Mouse (Mus musculus) liver, embryonic 13.5 days (tissue): Measurements from ENCODE around the gene Tgfb1. TPM values are rescaled to one million over a fixed set of nuclear protein-coding genes. Genes with fewer than 3 reads are reported as not detected.

Experiments used
- ATAC-seq: fragments of 200-750 bp; cut with Nextera tagmentation; 2 replicates; pipeline ENCODE4 v1.8.0; 2017; ENCODE audit warnings: low read depth, mild to moderate bottlenecking, moderate number of reproducible peaks, moderate library complexity
- DNase-seq: peaks from one replicate; pipeline ENCODE4 v3.0.0; 2022
- H3K27ac ChIP-seq: fragments of 300-500 bp; sonication (generic); 2 replicates; pipeline ENCODE4 v1.5.1; 2015; ENCODE audit warnings: moderate library complexity, mild to moderate bottlenecking, inconsistent platforms
- H3K27me3 ChIP-seq: fragments of 300-500 bp; sonication (generic); 2 replicates; pipeline ENCODE4 v1.6.1; 2015; ENCODE audit warnings: mild to moderate bottlenecking, inconsistent platforms
- H3K36me3 ChIP-seq: fragments of 300-500 bp; sonication (generic); 2 replicates; pipeline ENCODE4 v1.6.1; 2015; ENCODE audit warnings: mild to moderate bottlenecking, inconsistent platforms
- H3K4me1 ChIP-seq: fragments of 300-500 bp; sonication (generic); replicated peaks from 2 replicates; pipeline ENCODE4 v1.6.1; 2015; ENCODE audit warnings: inconsistent platforms
- H3K4me2 ChIP-seq: fragments of 300-500 bp; sonication (generic); 2 replicates; pipeline ENCODE4 v1.6.1; 2015; ENCODE audit warnings: inconsistent platforms, mild to moderate bottlenecking, moderate library complexity
- H3K4me3 ChIP-seq: fragments of 300-500 bp; sonication (generic); replicated peaks from 2 replicates; pipeline ENCODE4 v1.5.1; 2015; ENCODE audit warnings: mild to moderate bottlenecking, inconsistent platforms
- H3K9ac ChIP-seq: fragments of 300-500 bp; sonication (generic); 2 replicates; pipeline ENCODE4 v1.6.1; 2015; ENCODE audit warnings: mild to moderate bottlenecking, inconsistent platforms
- H3K9me3 ChIP-seq: fragments of 300-500 bp; sonication (generic); replicated peaks from 2 replicates; pipeline ENCODE4 v1.6.1; 2016; ENCODE audit warnings: inconsistent platforms
- WGBS: fragments of 180-500 bp; shearing (Covaris S2); methylation state at CpG from one replicate; pipeline ENCODE4 v1.1.7; 2015; ENCODE audit not compliant: insufficient replicate concordance; 5-methylcytosine and 5-hydroxymethylcytosine counted together
- polyA plus RNA-seq: library from polyadenylated mRNA; unstranded; fragments of >200 nt; fragmentation: Nextera tagmentation; extraction: Ambion mirVana; gene quantifications from 2 replicates; pipeline ENCODE4 v1.2.1, GENCODE M21; 2015

Tgfb1 gene
- polyA plus RNA-seq = 6.1 and 6.9 TPM in 2 replicates

DNA sequence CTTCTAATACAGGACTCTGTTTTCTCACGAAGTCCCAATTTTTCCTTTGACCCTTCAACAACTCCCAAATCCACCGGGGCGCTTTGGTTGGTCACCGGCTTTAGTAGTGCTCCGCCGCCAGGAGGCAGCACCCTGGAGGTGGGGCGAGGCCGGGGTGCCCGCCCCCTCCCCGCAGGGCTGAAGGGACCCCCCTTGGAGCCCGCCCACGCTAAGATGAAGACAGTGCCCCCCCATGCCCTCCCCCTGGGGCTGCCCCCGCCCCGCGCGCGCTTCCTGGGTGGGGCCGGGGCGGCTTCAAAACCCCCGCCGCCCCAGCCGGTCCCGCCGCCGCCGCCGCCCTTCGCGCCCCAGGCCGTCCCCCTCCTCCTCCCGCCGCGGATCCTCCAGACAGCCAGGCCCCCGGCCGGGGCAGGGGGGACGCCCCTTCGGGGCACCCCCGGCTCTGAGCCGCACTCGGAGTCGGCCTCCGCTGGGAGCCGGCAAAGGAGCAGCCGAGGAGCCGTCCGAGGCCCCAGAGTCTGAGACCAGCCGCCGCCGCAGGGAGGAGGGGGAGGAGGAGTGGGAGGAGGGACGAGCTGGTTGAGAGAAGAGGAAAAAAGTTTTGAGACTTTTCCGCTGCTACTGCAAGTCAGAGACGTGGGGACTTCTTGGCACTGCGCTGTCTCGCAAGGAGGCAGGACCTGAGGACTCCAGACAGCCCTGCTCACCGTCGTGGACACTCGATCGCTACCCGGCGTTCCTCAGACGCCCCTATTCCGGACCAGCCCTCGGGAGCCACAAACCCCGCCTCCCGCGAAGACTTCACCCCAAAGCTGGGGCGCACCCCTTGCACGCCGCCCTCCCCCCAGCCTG lies at the start of gene Tgfb1:
TSS of gene Tgfb1 (plus strand) at position 323 of the 852 bp plus-strand sequence.
- ATAC-seq (peak; percentile 42), DNase-seq (peak; percentile 71)
- Histone ChIP-seq H3K4me1 (peaks cover 94% of the 10 kb centered on the region), H3K9me3 (no peaks in the 10 kb centered on the region), H3K27me3 (no peaks in the 10 kb centered on the region), H3K4me3 (peak within 1 kb of the TSS; percentile 82), H3K9ac (peak within 1 kb of the TSS; percentile 90), H3K36me3 (peaks cover 11% of the 10 kb centered on the region), H3K4me2 (peak within 1 kb of the TSS; percentile 99), H3K27ac (peak within 1 kb of the TSS; percentile 92)
- WGBS = under 1% methylated on average over 65 of the region's 69 CpGs

DNA sequence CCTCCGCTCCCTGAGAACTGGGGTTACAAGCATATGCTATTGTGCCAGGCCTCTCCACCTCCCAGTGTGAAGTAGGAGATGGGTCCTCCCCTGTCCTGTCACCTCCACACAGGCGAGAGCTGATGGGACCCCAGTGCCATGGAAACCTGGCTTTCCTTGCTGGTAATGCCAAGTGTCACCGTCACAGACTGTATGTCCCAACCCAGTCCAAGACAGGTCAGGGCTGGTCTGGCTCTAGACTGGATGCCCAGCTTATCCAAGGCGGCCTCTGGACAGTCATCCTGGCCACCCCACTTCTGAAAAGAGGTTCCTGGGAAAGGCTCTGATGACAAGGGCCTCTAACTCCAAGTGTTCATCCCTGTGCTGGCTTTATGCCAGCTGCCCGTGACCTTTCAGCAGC lies 49.7 kb upstream of the Tgfb1 start:
- no peak overlapping the region for H3K4me2 ChIP-seq
- H3K4me1 ChIP-seq = no peaks in the 10 kb centered on the region
- H3K27me3 ChIP-seq = no peaks in the 10 kb centered on the region
- DNase-seq = no peak
- WGBS = 62% methylated on average over 5 of the region's 5 CpGs
- peaks cover 4% of the 10 kb centered on the region; the same call in 1 of the 2 replicates for H3K36me3 ChIP-seq
- no peak overlapping the region for H3K9ac ChIP-seq
- H3K9me3 ChIP-seq = no peaks in the 10 kb centered on the region
- no peak overlapping the region for H3K4me3 ChIP-seq
- no peak for ATAC-seq
- no peak overlapping the region for H3K27ac ChIP-seq

DNA sequence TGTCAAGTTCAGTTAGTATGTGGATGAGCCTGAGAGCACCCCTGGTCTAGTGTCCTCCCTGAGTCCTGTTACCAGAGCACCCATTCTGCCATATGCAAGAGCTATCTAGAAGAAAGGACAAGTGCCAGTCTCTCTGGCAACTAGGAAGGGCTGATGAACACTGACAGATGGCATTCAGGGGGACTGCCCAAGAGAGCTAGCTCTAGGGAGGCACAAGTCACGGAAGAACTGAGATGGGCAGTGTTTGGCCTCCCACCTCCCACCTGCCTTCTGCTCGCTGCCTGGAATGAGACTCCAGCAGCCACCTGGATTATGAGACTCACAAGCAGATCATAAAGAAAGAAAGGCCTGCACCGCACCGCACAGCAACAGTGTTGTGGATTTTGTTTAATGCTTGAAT lies 47.0 kb upstream of the Tgfb1 start:
- Histone ChIP-seq H3K36me3 (peaks cover 4% of the 10 kb centered on the region; the same call in 1 of the 2 replicates), H3K9ac (no peak overlapping the region), H3K4me3 (no peak overlapping the region), H3K27me3 (no peaks in the 10 kb centered on the region), H3K4me2 (no peak overlapping the region), H3K4me1 (no peaks in the 10 kb centered on the region; the same call in 1 of the 2 replicates), H3K9me3 (peaks cover 8% of the 10 kb centered on the region; the same call in 1 of the 2 replicates), H3K27ac (no peak overlapping the region)
- ATAC-seq (no peak), DNase-seq (no peak)
- WGBS = 86% methylated on average over 4 of the region's 4 CpGs

DNA sequence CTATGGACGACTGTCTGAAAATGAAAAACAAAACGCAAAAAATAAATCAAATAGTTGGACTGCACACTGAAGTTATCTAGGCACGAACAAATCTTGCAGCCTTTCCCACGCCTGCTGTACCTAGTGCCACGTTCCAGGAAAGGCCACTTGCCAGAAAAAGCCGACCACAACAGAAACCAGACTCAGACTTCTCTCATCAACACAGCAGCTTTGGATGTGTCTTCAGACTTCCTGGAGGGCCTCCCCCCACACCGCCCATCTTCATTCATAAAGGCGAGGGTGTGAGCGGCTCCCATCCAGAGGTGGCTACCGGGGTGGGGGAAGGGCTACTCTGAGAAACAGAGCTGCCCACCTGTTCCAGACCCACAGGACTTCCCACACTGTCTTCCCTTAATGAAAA lies 42.7 kb upstream of the Tgfb1 start:
- H3K4me2 ChIP-seq = no peak overlapping the region
- peaks cover 8% of the 10 kb centered on the region; the same call in 1 of the 2 replicates for H3K9me3 ChIP-seq
- WGBS = 37% methylated on average over 10 of the region's 10 CpGs
- DNase-seq = no peak
- H3K9ac ChIP-seq = no peak overlapping the region
- no peak overlapping the region for H3K27ac ChIP-seq
- no peaks in the 10 kb centered on the region for H3K27me3 ChIP-seq
- H3K4me3 ChIP-seq = no peak overlapping the region
- peaks cover 4% of the 10 kb centered on the region for H3K4me1 ChIP-seq
- H3K36me3 ChIP-seq = peaks cover 4% of the 10 kb centered on the region; the same call in 1 of the 2 replicates
- no peak for ATAC-seq

DNA sequence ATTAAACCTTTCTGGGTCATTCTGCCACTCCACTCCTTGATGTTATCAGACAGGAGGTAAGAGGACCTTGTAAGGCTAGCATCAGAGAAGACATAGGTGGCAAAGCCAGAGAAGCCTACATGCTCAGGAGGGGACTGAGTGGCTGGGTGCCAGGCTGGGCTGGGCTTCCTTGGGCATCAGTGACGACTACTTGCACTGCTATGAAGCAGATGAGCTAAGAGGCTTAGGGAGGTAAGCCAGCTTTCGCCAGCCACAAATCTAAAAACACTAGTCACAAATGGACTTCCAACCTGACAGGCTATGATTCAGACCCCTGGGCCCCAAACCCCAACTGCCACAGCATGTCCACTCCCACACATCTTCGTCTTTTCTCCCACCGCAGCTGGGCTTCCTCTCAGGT lies 42.2 kb upstream of the Tgfb1 start:
- WGBS = 47% methylated on average over 4 of the region's 4 CpGs
- Histone ChIP-seq H3K4me1 (peaks cover 9% of the 10 kb centered on the region), H3K4me3 (no peak overlapping the region), H3K36me3 (peaks cover 4% of the 10 kb centered on the region; the same call in 1 of the 2 replicates), H3K9me3 (peaks cover 8% of the 10 kb centered on the region; the same call in 1 of the 2 replicates), H3K27me3 (no peaks in the 10 kb centered on the region), H3K4me2 (no peak overlapping the region), H3K9ac (no peak overlapping the region), H3K27ac (no peak overlapping the region)
- ATAC-seq (no peak), DNase-seq (no peak)

DNA sequence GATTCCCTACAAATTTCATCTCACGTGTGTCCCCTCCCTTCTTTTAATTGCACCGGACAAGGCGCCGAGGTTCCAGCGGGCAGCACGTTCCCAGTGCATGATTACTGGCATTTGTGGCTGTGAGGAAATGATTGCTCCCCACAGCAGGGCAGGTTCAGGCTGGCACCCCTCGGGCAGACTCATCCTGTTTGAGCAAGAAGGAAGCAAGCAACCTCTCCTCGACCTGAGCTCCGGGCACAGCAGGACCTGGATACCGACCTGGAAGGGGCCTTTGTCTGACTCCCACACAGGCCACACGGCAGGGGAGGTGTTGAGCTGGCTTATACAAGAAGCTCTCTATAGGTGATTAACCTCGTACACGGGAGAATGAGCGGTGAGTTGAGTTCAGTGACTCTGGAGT lies 41.7 kb upstream of the Tgfb1 start:
- Histone ChIP-seq H3K27me3 (no peaks in the 10 kb centered on the region), H3K4me2 (no peak overlapping the region), H3K9ac (no peak overlapping the region), H3K36me3 (peaks cover 4% of the 10 kb centered on the region; the same call in 1 of the 2 replicates), H3K4me3 (no peak overlapping the region), H3K4me1 (peaks cover 13% of the 10 kb centered on the region), H3K9me3 (peaks cover 8% of the 10 kb centered on the region; the same call in 1 of the 2 replicates), H3K27ac (no peak overlapping the region)
- no peak for DNase-seq
- ATAC-seq = no peak
- 53% methylated on average over 14 of the region's 14 CpGs for whole genome bisulfite sequencing

DNA sequence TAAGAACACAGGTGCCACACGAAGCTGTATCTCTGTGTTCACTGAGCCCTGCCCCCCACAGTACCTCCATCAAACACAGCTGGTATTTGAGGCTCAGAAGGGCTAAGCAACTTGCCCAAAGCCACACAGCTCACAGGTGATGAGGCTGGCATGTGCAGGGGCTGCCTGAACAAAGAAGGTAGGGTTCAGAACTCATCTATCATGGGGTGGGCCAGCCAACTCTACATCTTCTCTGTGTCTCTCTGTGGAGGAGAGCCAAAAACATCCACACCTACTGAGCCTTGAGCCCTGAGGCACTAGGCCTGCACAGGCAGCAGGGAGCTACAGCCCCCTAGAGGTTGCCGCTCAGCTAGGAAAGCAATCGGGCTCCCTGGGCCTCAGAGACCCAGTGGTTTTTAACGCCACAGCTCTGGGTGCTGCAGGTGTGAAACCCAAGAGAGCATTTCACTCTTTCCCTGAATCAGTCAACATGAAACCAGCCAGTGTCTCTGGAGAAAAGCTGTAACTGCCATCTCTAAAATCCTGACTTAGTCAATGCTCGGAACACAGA lies 39.2 kb upstream of the Tgfb1 start:
- peaks cover 5% of the 10 kb centered on the region; the same call in 1 of the 2 replicates for H3K9me3 ChIP-seq
- H3K4me3 ChIP-seq = no peak overlapping the region
- peaks cover 20% of the 10 kb centered on the region for H3K4me1 ChIP-seq
- no peak overlapping the region for H3K4me2 ChIP-seq
- H3K36me3 ChIP-seq = no peaks in the 10 kb centered on the region
- H3K9ac ChIP-seq = no peak overlapping the region
- H3K27ac ChIP-seq = no peak overlapping the region
- 50% methylated on average over 5 of the region's 5 CpGs for WGBS
- ATAC-seq = no peak
- no peak for DNase-seq
- H3K27me3 ChIP-seq = no peaks in the 10 kb centered on the region

DNA sequence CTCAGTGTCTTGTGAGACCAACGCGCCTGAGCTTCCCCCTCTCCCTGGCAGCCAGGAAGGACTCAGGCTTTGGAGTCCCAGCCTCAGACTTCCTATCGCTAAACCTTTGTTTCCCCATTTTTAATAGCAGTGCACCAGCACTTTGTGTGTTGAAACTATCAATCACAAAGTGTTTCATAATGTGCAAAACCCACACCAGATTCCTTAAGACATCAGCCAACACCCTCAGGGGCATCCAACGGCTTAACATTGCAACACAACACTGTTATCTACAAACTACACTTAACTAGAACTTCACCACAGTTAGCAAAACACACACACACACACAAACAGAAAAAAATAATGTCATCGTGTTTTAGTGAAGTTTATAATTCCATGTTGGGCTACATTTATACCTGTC lies 37.0 kb upstream of the Tgfb1 start:
- no peak overlapping the region for H3K4me3 ChIP-seq
- peak overlapping the region; percentile 43 for H3K27ac ChIP-seq
- no peak overlapping the region for H3K9ac ChIP-seq
- peaks cover 20% of the 10 kb centered on the region for H3K4me1 ChIP-seq
- no peak overlapping the region for H3K4me2 ChIP-seq
- DNase-seq (no peak), ATAC-seq (no peak)
- no peaks in the 10 kb centered on the region for H3K27me3 ChIP-seq
- no peaks in the 10 kb centered on the region for H3K9me3 ChIP-seq
- 20% methylated on average over 5 of the region's 5 CpGs for WGBS
- H3K36me3 ChIP-seq = no peaks in the 10 kb centered on the region

DNA sequence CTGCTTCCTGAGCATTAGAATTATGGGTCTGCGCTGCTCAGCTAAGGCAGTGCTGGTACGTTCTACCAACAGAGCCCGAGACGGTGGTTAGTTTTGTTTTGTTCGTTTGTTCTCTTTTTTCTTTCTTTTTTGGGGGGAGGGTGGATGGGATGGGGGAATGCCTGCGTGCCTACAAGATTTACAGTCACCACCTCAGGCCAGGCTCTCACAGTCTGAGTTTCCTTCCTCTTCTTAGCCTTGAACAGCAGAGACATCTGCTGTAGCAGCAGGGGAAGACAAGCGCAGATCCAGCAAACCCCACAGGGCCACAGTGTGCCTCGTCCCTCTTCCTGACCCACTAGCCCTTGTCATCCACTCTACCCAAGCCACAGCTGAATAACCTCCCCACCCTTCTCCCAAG lies 35.5 kb upstream of the Tgfb1 start:
- H3K27me3 ChIP-seq = no peaks in the 10 kb centered on the region
- H3K4me2 ChIP-seq = 0 out of 2 replicates have a peak overlapping the region, but pooled peaks have one; percentile 2
- no peaks in the 10 kb centered on the region for H3K9me3 ChIP-seq
- ATAC-seq (no peak), DNase-seq (no peak)
- H3K9ac ChIP-seq = no peak overlapping the region
- no peaks in the 10 kb centered on the region for H3K36me3 ChIP-seq
- WGBS = 43% methylated on average over 8 of the region's 8 CpGs
- H3K27ac ChIP-seq = peak overlapping the region; percentile 39; the same call in 1 of the 2 replicates
- H3K4me3 ChIP-seq = no peak overlapping the region
- H3K4me1 ChIP-seq = peaks cover 20% of the 10 kb centered on the region

DNA sequence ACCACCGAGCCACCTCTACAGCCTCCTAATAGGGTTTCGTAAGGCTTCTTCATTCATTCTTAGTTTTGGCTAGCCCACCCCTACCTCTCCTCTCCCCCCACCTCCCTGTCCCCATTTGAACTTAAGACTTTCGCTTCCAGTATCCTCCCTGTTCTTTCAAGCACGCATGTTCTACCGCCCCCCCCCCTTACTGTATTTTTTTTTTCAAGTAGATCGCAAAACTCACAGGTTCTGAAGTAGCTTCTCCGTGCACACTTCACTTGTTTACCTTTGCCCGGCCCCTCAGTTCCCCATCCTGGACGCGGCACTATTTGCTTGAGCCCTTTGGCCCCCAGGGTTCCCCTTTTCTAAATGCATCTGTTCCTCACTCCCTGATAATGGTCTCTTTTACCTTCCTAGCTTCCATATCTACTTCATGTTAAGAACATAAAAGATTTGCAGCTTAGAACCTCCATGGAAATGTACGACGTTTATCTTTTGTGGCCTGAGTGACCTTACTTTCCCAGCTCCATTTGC lies 34.5 kb upstream of the Tgfb1 start:
- no peaks in the 10 kb centered on the region for H3K36me3 ChIP-seq
- no peak overlapping the region for H3K4me3 ChIP-seq
- ATAC-seq (no peak), DNase-seq (no peak)
- no peaks in the 10 kb centered on the region for H3K27me3 ChIP-seq
- no peaks in the 10 kb centered on the region for H3K9me3 ChIP-seq
- no peak overlapping the region for H3K27ac ChIP-seq
- peaks cover 23% of the 10 kb centered on the region for H3K4me1 ChIP-seq
- WGBS = 38% methylated on average over 12 of the region's 12 CpGs
- no peak overlapping the region for H3K4me2 ChIP-seq
- H3K9ac ChIP-seq = no peak overlapping the region

DNA sequence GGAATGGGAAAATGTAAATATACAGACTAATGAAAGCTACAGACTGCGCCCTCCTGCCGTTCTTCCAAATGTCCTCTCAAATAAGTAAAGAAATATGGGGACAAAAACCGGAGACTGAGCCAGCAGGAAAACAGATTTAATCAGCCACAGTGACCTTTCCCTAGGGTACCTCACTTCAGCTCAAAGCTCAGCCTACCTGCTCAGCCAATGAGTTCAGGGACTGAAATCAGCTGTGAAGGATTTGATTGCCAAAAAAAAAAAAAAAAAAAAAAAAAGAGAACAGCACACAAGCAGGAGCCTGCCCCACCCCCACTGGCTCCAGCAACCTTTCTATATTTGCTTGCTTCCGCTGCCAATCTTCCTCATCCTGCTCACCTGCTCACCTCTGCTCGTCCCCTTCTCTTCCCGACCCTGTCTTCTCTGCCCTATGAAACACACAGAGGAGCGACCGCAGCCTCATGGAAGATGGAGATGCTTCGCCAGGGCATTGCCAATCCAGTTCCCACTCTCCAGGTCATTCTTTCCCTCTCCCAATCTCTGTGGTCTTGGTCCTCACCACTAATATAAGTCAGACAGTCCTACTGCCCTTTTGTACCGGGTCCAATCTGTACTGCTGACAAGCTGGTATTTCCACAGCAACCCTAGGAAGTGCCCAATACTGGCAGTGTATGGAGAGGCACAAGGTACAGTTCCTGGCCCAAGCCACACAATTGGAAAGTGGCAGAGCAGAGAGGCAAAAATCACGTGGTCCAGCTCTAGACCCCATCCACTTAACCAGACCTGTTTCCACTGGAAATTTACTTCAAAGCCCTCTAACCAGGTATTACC lies 31.0 kb upstream of the Tgfb1 start:
- peak overlapping the region; percentile 18 for H3K27ac ChIP-seq

More for the DNA sequence above, 31.0 kb upstream of the Tgfb1 start:
- no peak overlapping the region for H3K9ac ChIP-seq
- H3K4me3 ChIP-seq = no peak overlapping the region
- ATAC-seq (no peak), DNase-seq (no peak)
- no peak overlapping the region for H3K4me2 ChIP-seq
- 58% methylated on average over 11 of the region's 11 CpGs for WGBS
- no peaks in the 10 kb centered on the region for H3K9me3 ChIP-seq
- no peaks in the 10 kb centered on the region for H3K36me3 ChIP-seq
- H3K4me1 ChIP-seq = peaks cover 36% of the 10 kb centered on the region
- H3K27me3 ChIP-seq = no peaks in the 10 kb centered on the region
